Mouse (Mus musculus) right cerebral cortex, postnatal 36 days (tissue): Measurements from ENCODE around the gene Col18a1.

Experiments
- DNase-seq, 2 experiments: peaks; one replicate each; pipeline ENCODE4 v3.0.0; 2022; ENCODE audit warnings: low spot score in 2 of 2, mixed read lengths in 1 of 2

Col18a1 gene

DNA sequence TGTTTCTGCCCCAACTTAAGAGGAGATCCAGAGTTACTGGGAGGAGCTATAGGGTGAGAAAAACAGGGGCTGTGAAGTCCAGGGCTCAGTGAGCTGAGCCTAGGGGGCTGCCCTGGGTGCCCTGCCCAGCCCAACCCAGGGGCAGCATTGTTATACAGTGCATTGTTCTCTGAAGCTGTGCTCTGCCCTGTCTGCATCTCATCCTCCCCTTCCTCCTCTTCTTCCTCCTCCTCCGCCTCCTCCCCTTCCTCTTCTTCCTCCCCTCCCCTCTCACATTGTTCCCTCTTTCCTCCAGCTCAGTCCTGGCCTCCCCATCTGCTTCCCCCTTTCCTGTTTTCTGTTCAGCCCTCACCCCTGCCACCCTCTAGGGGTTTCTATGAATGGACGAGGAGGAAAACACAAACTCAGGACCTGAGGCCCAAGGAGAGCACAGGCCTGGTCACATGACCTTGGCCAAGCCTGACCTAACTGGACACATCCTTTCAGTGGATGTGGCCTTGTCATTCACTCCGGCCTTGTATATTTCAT is 16.5 kb upstream of the Col18a1 start:
- DNase-seq: no peak

GRCm38 (mm10) chr10:77180110-77180509 is 13.8 kb upstream of the Col18a1 start:
- no peak for DNase-seq

DNA sequence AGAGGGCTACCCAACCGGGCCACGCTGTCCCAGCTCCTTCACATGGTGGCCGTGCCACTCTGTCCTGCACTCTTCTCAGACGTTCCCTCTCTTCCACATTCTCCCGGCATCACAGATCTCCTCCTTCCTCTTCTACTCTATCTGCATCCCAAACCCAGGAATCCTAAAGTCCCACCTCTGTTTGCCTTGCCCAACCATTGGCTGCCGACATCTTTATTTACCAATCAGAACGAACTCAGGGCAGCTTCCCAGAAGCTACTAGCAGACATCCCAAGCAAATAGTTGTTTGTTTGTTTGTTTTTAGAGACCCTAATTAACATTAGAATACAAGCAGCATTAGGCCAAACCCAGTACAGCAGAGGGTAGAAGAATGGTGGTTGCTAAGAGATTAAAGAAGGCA is 12.3 kb upstream of the Col18a1 start:
- no peak for DNase-seq

DNA sequence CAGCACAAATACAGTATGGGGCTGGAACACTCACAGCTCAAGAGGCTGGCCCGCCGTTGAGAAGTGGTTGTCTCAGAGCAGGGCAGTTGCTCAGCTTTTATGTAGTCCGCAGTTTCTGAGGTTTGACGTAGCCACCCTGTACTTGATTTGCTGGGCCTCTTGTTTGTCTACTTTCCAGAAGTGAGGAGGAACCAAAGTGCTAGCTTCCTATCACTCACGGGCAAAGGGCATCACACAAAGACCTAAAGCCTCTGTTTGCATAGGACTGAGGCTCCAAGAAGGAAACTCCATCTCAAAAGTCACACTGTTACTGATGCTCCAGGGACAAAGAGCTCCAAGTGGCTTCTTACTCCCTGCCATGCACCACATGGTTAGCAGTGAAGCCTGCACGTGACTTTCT is 4.1 kb upstream of the Col18a1 start:
- no peak for DNase-seq

DNA sequence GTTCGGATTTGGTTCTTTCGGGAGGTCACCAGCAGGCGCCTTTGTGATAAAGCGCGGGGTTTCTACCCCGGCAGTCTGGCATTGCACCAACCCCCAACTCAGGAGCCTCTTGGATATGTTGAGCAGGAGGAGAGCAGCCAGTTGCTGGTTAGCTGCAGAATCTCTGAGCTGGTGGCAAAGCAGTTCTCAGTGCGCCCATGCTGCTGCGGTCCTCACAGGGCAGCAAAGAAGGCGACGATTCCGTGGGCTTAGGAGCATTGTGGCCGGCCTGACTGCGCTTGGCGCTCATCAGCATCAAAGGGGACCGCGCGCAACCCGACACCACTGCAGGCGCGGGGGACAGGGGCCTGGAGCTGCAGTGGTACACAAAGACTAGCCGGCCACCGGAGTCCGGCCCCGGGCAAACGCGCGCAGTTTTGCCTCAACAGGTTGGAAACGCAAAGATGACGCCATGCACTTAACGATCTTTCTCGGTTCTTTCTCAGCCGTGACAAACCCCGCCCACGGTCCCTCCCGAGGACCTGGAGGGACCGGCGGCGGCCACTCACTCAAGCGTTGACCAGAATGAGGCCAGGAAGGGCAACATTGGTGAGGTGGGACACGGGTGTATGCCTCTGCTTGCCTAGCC is 916 bp downstream of the Col18a1 start:
- no peak for DNase-seq

DNA sequence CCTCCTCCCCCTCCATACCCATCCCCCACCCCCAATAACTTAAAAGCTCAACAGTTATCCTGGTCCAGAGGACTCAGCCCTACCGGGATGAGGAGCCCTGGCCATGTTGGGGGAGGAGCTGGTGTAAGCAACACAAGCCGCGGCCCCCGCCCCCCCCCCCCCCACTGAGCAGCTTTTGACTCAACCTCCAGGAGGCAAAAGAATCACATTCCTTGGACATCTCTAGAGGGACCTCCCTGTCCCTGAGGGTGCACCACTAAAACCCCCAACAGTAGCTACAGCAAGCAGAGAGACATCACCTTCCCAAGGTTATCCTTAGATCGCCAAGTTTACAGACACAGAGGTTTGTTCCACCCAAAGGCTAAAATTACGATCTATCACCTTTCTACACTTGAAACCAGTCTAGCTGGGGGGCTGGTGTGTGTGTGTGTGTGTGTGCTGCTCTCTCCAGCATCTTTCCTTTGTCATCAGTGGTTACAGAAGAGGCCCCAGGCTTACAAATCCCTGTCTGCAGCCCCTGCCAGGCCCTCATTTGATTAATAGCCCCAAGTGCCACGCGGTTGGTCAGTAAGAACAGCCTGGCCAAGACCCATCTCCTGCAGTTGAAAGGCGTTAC is 1.8 kb downstream of the Col18a1 start:
- no peak for DNase-seq

GRCm38 (mm10) chr10:77164041-77164436 is 2.3 kb downstream of the Col18a1 start:
- no peak for DNase-seq

DNA sequence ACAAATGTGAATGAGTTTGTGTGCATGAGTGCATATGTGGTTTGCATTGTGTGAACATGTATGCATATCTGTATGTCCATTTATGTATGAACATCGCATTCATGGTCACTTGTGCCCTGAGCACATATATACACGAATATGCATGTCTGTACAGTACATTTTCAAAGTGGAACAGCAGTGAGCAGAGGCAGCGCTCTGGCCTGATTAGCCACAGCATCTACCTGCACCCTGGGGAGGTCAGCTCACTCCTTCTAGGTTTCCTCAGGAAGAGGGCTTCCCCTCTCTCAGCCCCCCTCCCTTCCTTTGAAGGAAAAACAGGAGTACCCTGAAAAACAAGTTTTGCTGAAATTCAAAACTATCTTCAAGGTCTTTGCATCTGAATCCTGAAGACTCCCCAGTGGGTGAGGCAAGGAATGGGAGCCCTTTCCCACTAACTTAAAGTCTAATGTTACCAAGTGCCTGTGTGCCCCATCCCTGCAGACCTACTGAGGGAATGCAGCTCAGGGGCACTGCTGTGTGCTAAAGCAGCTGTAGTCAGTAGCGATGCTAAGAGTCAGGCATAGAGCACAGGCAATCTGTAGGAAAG is 2.9 kb downstream of the Col18a1 start:
- no peak for DNase-seq

GRCm38 (mm10) chr10:77159573-77159972 is 6.8 kb downstream of the Col18a1 start:
- no peak for DNase-seq

- DNase-seq: no peak
Observed at GRCm38 (mm10) chr10:77158948-77159347, 7.4 kb downstream of the Col18a1 start.

DNA sequence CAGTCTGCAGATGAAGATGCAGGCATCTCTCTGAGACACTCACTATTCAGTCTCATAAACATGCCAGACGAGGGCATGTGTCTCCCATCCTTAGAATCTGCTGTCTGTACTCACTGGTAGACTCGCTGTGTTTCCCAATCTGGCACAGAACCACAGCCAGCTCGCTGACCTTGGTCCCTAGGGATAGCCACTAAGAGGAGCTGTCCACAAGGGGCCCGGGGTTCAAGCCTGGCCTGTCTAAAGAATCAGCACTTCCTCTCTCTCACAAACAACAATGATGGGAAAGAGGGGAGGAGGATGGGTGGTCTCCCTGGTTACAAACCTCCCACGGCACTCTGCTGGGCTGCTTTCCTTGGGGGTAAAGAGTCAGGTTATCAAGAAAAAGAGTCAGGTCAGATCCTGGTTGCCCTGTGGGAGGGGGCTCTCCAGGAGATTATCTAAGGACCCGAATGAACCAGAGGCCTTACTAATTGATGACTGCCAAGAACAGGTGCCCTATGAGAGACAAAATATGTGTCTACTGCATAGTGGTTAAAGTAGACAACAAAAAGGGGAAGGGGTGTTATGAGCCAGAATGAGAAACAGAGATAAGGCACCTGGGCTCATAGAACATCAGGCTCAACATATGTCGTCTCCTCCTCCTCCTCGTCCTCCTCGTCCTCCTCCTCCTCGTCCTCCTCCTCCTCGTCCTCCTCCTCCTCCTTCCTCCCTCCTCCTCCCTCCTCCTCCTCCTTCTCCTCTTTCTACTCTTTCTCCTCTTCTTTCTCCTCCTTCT is 8.9 kb downstream of the Col18a1 start:
- DNase-seq: no peak

DNA sequence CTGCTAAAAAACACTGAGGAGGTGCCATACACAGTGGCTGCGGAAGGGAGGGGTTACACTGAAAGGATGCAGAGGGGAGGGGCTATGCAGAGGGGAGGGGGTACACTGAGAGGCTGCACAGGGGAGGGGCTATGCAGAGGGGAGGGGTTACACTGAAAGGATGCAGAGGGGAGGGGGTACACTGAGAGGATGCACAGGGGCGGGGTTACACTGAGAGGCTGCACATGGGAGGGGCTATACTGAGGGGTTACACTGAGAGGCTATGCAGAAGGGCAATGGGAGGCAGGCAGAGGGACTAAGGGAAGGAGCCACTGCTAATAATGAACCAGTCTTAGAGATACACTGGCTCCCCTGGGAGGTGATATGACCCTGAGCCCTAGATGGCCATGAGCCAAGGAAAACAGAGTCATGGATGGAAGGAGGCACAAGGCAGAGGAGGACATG is 14.1 kb downstream of the Col18a1 start:
- DNase-seq: no peak

DNA sequence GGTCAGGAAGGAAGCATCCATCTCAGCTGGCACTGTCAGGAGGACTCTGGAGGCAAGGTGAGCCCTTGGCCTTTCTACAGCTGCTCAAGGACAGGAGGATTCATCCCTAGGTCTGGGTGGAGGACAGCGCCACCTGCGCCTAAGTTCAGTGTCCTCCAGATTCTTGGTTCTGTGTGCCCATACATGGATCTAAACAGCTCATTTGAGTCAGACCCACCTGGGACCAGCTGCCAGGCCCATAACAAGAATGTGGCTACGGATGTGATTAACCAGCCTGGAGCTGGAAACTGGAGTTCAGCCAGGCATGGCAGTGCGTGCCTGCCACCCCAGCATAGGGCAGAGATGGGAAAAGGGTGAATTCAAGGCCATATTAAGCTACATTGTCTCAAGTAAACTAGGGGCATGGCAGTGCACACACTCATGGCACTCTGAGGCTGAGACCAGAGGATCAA is 14.8 kb downstream of the Col18a1 start:
- DNase-seq: no peak

- DNase-seq: no peak
Observed at GRCm38 (mm10) chr10:77150947-77151521, 15.3 kb downstream of the Col18a1 start.

DNA sequence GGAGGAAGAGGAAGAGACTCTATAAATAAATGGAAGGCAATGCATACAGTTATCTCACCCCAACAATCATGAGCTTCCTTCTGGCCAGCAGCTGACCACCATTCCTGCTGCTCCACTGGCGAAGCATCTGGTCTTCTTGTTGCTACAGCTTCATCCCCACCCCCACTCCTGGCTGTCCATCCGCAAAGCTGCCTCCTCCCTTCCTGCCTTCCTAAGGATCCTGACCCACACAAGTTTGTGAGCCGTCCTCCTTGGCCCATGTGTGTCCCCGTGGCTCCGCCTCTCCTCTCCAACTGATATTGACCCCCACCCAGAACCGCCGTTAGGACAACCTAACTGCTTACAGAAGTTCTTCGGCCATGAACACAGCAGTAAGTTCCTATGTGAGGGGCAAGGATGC is 16.3 kb downstream of the Col18a1 start:
- no peak for DNase-seq

- no peak for DNase-seq
Observed at GRCm38 (mm10) chr10:77147545-77147944, 18.8 kb downstream of the Col18a1 start.

DNA sequence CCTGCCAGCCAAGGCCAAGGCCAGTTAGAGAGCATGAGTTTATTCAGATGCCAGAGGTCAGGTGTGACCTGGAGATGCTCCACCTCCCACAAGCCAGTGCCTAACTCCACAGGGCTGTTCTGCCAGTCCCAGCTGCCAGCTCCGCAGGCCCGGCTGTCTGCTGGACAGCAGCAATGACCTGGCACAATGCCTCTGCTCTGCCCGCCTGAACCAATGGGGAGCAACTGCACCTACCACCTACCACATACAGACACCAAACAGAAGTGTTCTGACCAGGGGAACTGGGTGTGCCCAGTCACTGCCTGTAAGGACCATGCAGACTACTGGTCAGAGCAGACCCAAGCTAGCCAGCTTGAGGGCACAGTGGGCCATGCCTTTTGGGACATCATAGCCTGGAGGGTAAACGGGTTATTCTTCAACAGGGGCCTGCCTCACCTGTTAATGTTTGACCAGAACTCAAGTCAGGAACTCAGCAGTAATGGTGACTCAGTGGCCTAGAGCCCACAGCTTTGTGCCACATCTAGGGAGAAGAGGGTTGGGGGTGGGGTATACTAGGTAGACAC is 19.4 kb downstream of the Col18a1 start:
- no peak for DNase-seq

DNA sequence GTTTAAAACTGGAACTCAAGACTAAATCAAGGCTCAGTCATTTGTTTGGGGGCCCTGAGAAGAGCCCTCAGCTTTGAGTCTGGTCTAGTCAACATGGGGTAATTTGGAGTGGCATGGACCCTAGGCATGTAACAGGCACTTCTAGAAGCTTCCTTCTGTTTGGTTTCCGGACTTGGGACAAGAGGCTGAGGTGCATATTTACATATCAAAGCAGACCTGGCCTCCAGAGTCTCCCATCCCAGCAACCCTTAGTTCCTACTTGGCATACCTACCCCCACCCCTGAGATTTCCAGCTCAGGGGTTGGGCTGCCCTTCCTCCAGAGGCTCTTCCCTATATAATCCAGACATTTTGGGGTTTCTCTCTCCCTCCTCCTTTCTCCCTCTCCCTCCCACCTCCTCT is 20.4 kb downstream of the Col18a1 start:
- no peak for DNase-seq

- no peak for DNase-seq
Observed at GRCm38 (mm10) chr10:77144372-77144771, 22.0 kb downstream of the Col18a1 start.

GRCm38 (mm10) chr10:77142328-77142727 is 24.0 kb downstream of the Col18a1 start:
- no peak for DNase-seq

DNA sequence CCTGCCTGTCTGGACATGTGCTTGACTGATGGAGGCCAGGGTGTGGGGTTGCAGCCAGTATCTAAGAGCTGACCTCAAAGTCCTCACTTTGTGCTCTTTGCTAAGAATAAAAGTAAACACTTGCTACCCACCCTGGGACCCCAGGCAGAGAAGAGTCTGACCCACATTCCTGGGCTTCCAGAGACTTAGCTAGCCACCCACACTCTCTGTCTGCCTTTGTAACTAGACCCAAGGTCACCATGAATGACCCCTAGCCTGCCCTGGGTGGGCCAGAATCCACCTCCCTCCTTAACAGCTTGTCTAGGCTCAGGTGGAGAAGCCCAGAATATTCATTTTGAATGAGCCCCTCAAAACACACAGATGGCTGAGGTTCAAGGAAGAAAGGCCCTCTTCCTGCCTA is 28.0 kb downstream of the Col18a1 start:
- DNase-seq: no peak

DNA sequence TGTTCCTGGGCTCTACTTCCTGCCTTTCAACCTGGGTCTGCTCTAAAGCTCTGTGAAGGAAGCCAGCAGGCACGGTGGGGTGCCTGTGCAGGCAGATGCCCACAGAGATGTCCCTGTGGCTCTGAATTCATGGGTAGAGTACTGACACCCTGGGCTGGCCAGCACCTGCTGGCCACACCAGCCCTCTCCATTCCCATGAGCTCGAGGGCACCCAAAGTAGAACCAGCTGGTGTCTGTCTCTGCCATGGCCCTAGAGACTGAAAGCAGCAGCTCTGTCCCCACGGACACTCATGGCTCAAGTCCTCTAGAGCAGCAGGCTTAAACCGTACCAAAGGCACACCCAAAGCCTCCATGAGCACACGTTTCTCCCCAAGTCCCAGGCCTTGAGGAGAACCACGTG is 30.1 kb downstream of the Col18a1 start:
- no peak for DNase-seq
